Mouse (Mus musculus): ENCODE data around the gene Magea6.
"Not testable (repeated sequence)": the region's sequence is repeated elsewhere in the genome, so short reads cannot be mapped to it uniquely, and the experiment has no call there.

DNA sequence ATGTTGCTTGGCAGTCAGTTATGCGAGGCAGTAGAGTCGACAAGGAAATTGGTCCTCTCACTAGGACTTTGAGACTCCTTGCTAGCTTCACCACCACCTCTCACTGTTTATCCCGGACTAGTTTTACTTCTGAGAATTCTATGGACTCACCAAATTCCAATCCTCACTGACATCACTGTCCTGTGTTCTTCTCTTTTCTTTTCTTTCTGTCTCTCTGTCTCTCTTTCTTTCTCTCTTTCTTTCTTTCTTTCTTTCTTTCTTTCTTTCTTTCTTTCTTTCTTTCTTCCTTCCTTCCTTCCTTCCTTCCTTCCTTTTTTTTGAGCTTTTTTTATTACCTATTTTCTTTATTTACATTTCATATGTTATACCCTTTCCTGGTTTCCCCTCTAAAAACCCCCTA is 45.6 kb downstream of the Magea6 start, which contains the start of gene Cldn34b1:
- not testable (repeated sequence) for TF ChIP-seq CTCF (IDR thresholded peaks at IDR 0.05; ENCODE audit: borderline replicate concordance, insufficient read depth, low read depth, low read length); POLR2A (IDR thresholded peaks at IDR 0.05; ENCODE audit: borderline replicate concordance, insufficient read depth, low read length)

Measured in cerebellum, adult 2 months (tissue).